Mouse (Mus musculus) hindbrain, postnatal 0 days (tissue): ENCODE results near the gene Ctdnep1. TPM values are rescaled to one million over a fixed set of nuclear protein-coding genes. Genes with fewer than 3 reads are reported as not detected.

ENCODE experiments used
- ATAC-seq: fragments of 200-750 bp; cut with Nextera tagmentation; 2 replicates; pipeline ENCODE4 v1.8.0; 2017; ENCODE audit warnings: mild to moderate bottlenecking, moderate TSS enrichment, moderate library complexity
- DNase-seq: peaks from one replicate; pipeline ENCODE4 v3.0.0-alpha.2; 2015; ENCODE audit warnings: low spot score
- H3K27ac ChIP-seq: fragments of 300-500 bp; sonication (generic); 2 replicates; pipeline ENCODE4 v1.5.1; 2014; ENCODE audit warnings: mild to moderate bottlenecking
- H3K27me3 ChIP-seq: fragments of 300-500 bp; sonication (generic); 2 replicates; pipeline ENCODE4 v1.6.1; 2014; ENCODE audit warnings: low read length, mixed read lengths; ENCODE audit not compliant: insufficient read depth
- H3K36me3 ChIP-seq: fragments of 300-500 bp; sonication (generic); 2 replicates; pipeline ENCODE4 v1.6.1; 2014; ENCODE audit warnings: low read length, mixed read lengths; ENCODE audit not compliant: insufficient read depth
- H3K4me1 ChIP-seq: fragments of 300-500 bp; sonication (generic); 2 replicates; pipeline ENCODE4 v1.6.1; 2014; ENCODE audit warnings: antibody characterized with exemption, low read length, mixed read lengths; ENCODE audit not compliant: insufficient read depth
- H3K4me2 ChIP-seq: fragments of 300-500 bp; sonication (generic); 2 replicates; pipeline ENCODE4 v1.6.1; 2014; ENCODE audit warnings: low read depth, mild to moderate bottlenecking, low read length, moderate library complexity, mixed read lengths
- H3K4me3 ChIP-seq: fragments of 300-500 bp; sonication (generic); 2 replicates; pipeline ENCODE4 v1.5.1; 2014; ENCODE audit warnings: low read length
- H3K9ac ChIP-seq: fragments of 300-500 bp; sonication (generic); replicated peaks from 2 replicates; pipeline ENCODE4 v1.6.1; 2014; ENCODE audit warnings: mild to moderate bottlenecking, low read length, moderate library complexity, mixed read lengths
- H3K9me3 ChIP-seq: fragments of 300-500 bp; sonication (generic); 2 replicates; pipeline ENCODE4 v1.6.1; 2016; ENCODE audit warnings: low read length, mixed read lengths
- CTCF ChIP-seq: IDR thresholded peaks from 2 replicates; pipeline ENCODE4 v1.5.1; 2016; ENCODE audit warnings: antibody characterized with exemption, control low read depth, low read depth
- WGBS: fragments of 180-500 bp; shearing (Covaris S2); extraction: QIAGEN DNeasy Blood & Tissue Kit; methylation state at CpG from one replicate; pipeline ENCODE4 v1.1.7; 2014; 5-methylcytosine and 5-hydroxymethylcytosine counted together
- polyA plus RNA-seq: library from polyadenylated mRNA; unstranded; fragments of >200 nt; fragmentation: Nextera tagmentation; extraction: Ambion mirVana; gene quantifications from 2 replicates; pipeline ENCODE4 v1.2.1, GENCODE M21; 2015
- total RNA-seq: library from RNA; depleted of rRNA; stranded (reverse); fragments of >200 nt; gene quantifications from 2 replicates; pipeline ENCODE4 v1.2.3, GENCODE M21; 2014

Ctdnep1 gene
- total and polyA plus RNA-seq, 2 experiments from 2014 or later = 24.7 to 40.9 TPM

DNA sequence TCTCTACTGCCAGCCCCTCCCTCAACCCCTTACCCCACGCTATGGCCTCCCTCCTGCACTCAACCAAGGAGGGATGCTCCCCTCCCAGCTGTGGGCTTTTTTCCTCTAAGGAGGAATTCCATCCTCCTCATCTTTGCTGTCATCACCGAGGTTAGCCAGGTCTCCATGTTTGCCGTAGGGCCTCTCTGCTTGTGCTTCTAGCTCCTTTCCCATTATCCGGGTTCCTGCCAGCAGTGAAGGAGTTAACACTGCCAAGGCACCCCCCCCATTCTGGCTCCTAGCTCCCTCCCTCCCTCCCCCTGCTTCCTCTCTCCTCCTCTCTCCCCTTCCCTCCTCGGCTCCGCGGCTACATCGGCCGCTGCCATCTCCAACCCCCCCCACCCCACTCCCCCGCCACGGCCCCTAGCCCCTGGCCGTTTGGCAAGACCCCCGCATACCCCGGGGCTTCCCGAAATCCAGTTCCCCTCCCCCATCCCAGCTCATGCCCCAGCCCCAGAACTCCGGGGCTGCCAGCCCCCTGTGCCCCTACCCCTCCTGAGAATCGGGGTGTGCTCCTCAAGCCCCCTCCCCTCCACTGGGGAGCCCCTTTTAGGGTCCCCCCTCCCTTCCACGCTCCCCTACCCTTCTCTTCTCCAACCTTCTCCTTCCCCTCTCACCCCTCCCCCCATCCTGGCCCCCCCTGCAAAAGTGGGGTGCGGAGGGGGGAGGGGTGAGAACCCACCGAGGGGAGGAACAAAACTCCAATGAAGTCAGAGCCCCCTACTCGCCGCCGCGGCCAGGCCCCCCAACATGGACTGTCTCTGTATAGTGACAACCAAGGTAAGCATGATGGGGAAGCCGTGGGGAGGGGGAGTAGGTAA, 37.4 kb downstream of the Ctdnep1 start:
- H3K27me3 ChIP-seq = no peaks in the 10 kb centered on the region
- peak overlapping the region; percentile 90 for H3K4me2 ChIP-seq
- H3K9me3 ChIP-seq = no peaks in the 10 kb centered on the region
- ATAC-seq (peak; percentile 1; the same call in 1 of the 2 replicates), DNase-seq (peak; percentile 92)
- peaks cover 49% of the 10 kb centered on the region for H3K4me1 ChIP-seq
- peak overlapping the region; percentile 92 for H3K9ac ChIP-seq
- WGBS = under 1% methylated on average over 24 of the region's 25 CpGs
- H3K36me3 ChIP-seq = no peaks in the 10 kb centered on the region; the same call in 1 of the 2 replicates
- H3K27ac ChIP-seq = peak overlapping the region; percentile 95
- peak overlapping the region; percentile 80 for H3K4me3 ChIP-seq
- TF ChIP-seq CTCF = no peak

DNA sequence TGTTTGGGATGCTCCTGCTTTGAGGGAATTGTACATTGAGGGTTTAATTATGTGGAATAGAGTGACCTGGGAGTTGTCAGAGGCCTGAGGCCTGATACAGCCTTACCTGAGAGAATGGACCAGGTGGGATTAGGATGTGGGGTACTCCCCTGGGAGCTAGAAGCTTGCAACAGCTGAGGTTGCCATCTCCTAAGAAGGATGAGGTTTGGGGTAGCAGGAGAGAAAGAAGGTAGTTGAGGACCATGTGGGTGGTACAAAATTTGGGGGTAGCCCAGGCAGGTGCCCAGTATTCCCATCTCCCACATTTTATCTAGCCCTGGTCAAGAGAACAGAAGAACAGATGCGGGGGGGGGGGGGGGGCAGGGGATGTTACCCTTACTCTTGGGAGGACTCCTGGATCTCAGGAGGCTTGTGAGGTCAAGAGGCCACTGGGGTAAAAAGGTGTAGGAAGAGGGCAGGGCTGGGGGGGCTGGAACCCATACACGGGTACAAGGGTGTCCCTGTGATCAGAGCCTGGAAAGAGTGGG, 38.6 kb downstream of the Ctdnep1 start:
- Histone ChIP-seq H3K4me3 (peak overlapping the region; percentile 80), H3K9me3 (no peaks in the 10 kb centered on the region), H3K4me1 (peaks cover 50% of the 10 kb centered on the region), H3K36me3 (no peaks in the 10 kb centered on the region), H3K4me2 (peak overlapping the region; percentile 90), H3K27ac (peak overlapping the region; percentile 95), H3K27me3 (no peaks in the 10 kb centered on the region), H3K9ac (peak overlapping the region; percentile 92)
- 17% methylated on average over 2 of the region's 2 CpGs for WGBS
- no peak for DNase-seq
- ATAC-seq = no peak
- TF ChIP-seq CTCF = no peak

DNA sequence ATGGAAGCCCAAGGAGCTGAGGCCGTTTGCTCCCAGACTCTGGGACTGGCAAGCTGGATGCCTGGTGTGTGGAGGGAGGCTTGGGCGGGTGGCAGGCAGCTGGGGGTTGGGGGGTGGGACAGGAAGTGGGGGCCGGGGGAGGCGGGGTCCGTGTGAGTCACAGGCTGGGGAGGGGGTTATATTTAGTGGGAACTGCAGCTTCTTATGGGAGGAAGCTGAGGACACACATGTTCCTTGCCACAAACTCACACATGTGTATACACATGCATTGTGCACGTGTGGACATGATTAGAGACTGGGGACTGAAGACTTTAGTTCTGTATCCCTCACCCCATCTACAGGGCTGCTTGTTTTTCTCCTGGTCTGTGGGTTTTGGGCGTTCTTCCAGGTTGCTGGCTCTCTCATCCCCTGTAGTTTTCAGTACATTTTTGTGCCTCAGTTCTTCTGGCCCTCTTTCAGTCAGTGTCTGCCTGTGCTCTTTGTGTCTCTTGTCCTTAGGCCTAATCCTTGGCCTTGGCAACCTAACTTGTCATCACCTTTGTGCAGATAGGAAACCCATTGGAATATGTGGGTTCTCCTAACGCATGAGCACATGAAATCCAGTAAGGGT, 39.2 kb downstream of the Ctdnep1 start:
- Histone ChIP-seq H3K4me1 (peaks cover 47% of the 10 kb centered on the region), H3K27ac (peak overlapping the region; percentile 95)

DNA sequence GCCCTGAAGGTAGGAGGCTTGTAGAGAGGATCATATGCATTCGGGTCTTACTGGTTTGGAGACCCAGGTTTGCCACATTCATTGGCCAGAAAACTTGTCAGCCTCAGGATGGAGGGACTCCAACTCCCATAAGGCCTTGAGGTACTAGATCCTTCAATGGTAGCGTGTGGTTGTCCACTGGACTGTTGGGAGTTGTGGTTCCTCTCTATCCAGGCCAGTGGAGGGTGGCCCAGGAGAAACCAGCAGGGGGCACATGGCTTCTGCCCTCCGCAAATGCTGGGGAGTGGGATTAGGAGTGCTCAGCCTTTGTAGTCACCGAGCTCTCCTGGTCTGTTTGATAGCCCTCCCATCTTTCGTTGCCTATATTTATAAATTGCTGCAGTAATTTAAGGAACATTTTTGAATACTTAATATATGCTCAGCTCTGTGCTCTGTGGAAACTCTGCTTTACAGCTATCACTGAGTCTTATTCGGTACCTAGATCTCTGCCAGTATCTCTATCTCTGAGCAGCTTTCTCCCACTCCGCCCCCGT, 39.8 kb downstream of the Ctdnep1 start:
- WGBS = under 1% methylated on average over 8 of the region's 8 CpGs
- peak; percentile 77 for ATAC-seq
- Histone ChIP-seq H3K4me3 (peak overlapping the region; percentile 80), H3K27me3 (no peaks in the 10 kb centered on the region), H3K4me1 (peaks cover 43% of the 10 kb centered on the region), H3K9me3 (no peaks in the 10 kb centered on the region), H3K4me2 (peak overlapping the region; percentile 90), H3K36me3 (no peaks in the 10 kb centered on the region), H3K9ac (peak overlapping the region; percentile 43), H3K27ac (peak overlapping the region; percentile 95)
- DNase-seq = peak; percentile 92
- TF ChIP-seq CTCF = peak; percentile 71

More for the DNA sequence above, 39.2 kb downstream of the Ctdnep1 start:
- no peak for ATAC-seq
- Histone ChIP-seq H3K9ac (peak overlapping the region; percentile 92), H3K27me3 (no peaks in the 10 kb centered on the region), H3K9me3 (no peaks in the 10 kb centered on the region), H3K4me2 (peak overlapping the region; percentile 90), H3K4me3 (peak overlapping the region; percentile 80), H3K36me3 (no peaks in the 10 kb centered on the region)
- peak; percentile 41 for DNase-seq
- WGBS = 11% methylated on average over 7 of the region's 8 CpGs
- TF ChIP-seq CTCF = no peak

DNA sequence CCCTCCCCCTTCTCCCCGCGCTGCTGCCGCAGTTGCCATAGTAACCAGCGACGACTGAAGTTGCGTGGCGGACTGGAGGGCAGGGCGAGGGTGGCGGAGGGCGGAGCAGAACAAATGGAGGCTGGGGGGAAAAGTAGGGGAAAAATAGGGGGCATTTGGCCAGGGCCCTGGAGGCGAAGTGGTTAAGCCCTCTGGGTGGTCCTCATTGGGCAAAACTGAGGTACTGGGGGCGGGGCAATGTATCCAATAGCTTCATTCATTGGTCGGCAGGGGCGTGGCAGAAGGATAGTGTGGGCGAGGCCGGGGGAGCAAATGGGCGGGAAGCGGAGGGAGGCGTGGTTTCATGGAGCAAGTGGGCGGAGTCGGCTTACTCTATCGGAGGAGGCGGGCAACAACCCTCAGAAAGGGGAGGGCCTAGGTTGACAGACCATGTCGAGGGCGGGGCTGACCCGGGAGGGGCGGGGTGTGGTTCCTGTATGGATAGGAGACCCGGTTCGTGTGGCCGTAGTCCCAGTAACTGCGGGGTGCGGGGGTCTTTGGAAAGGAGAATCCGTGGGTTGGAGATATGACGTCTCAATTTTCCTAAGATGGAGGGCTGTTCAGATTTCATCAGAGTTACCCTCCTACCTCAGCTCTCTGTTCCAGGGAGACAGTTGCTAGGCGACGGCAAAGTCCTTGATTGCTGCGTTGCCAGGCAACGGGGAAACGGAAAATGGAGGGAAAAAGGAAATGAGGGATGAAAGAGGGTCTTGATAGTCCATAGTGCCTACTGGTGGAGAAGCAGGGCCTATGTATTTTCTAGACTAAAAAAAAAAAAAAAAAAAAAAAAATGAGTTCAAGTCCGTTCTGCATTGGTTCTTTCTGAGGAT, 40.5 kb downstream of the Ctdnep1 start:
- under 1% methylated on average over 40 of the region's 40 CpGs for WGBS
- DNase-seq (peak; percentile 100), ATAC-seq (peak; percentile 90)
- no peaks in the 10 kb centered on the region for H3K27me3 ChIP-seq
- peaks cover 47% of the 10 kb centered on the region for H3K4me1 ChIP-seq
- peak; percentile 48 for TF ChIP-seq CTCF
- peak overlapping the region; percentile 34 for H3K9ac ChIP-seq
- H3K4me2 ChIP-seq = peak overlapping the region; percentile 90
- peak overlapping the region; percentile 80 for H3K4me3 ChIP-seq
- H3K9me3 ChIP-seq = no peaks in the 10 kb centered on the region
- H3K27ac ChIP-seq = peak overlapping the region; percentile 95
- H3K36me3 ChIP-seq = no peaks in the 10 kb centered on the region
